23 mouse cellular contexts compared by ENCODE assay signal in genomic region chr5:123362911-123363310, GRCm38 (mm10). TPM values are rescaled to one million over a fixed set of nuclear protein-coding genes. Genes with fewer than 3 reads are reported as not detected.
DNase-seq lines count a peak whose midpoint lies in the region; ATAC-seq and TF ChIP-seq lines count a peak whose summit lies in the region.
"Had no signal": no experiment of that assay in that cellular context is flagged by ENCODE, and none has a peak within 500 bp of the region (broad histone marks: within the 10 kb centered on the region; RNA-seq: fewer than 3 reads in every experiment).

No protein-coding gene starts in this region.

- no peaks in the 10 kb centered on the region for H3K9me3 ChIP-seq in stomach, postnatal 0 days (ENCODE audit: control insufficient read depth, low read length)
- no peaks in the 10 kb centered on the region for H3K9me3 ChIP-seq in midbrain, embryonic 14.5 days (ENCODE audit: control insufficient read depth, low read length)
- H3K9me3 ChIP-seq: embryonic facial prominence, embryonic 13.5 days; forebrain, embryonic 10.5 days; forebrain, embryonic 15.5 days; hindbrain, embryonic 15.5 days; limb, embryonic 13.5 days; liver, embryonic 15.5 days; lung, embryonic 15.5 days; midbrain, embryonic 13.5 days had no signal

- H3K36me3 ChIP-seq in heart, adult 2 months (ENCODE audit: control insufficient read depth, insufficient read depth, low read length), result peaks cover 6% of the 10 kb centered on the region
- H3K36me3 ChIP-seq in kidney, adult 2 months (ENCODE audit: control insufficient read depth, insufficient read depth, low read length), result no peaks in the 10 kb centered on the region; the same call in 1 of the 2 replicates
- peaks cover 8% of the 10 kb centered on the region; the same call in 1 of the 2 replicates for H3K36me3 ChIP-seq in stomach, postnatal 0 days (ENCODE audit: control insufficient read depth, insufficient read depth, low read length)
- peaks cover 94% of the 10 kb centered on the region for H3K36me3 ChIP-seq in midbrain, embryonic 14.5 days (ENCODE audit: control insufficient read depth, insufficient read depth, low read length)

- ATAC-seq in stomach, postnatal 0 days (ENCODE audit: low FRiP score, low TSS enrichment), result no peak
- ATAC-seq in midbrain, embryonic 14.5 days (ENCODE audit: low FRiP score, low TSS enrichment), result no peak
- ATAC-seq: forebrain, embryonic 15.5 days; midbrain, embryonic 13.5 days had no signal

- 73% methylated on average over 4 of the region's 4 CpGs for WGBS in heart, adult 2 months
- 64% methylated on average over 4 of the region's 4 CpGs for WGBS in kidney, adult 2 months
- WGBS in lung, adult 2 months, result 76% methylated on average over 4 of the region's 4 CpGs
- WGBS in stomach, postnatal 0 days, result 85% methylated on average over 4 of the region's 4 CpGs
- 84% methylated on average over 4 of the region's 4 CpGs for WGBS in midbrain, embryonic 14.5 days

- no peak overlapping the region for H3K9ac ChIP-seq in heart, adult 2 months (ENCODE audit: low read depth, low read length)
- H3K9ac ChIP-seq in stomach, postnatal 0 days (ENCODE audit: low read length), result no peak overlapping the region
- H3K9ac ChIP-seq in midbrain, embryonic 14.5 days (replicated peaks; ENCODE audit: low read length), result no peak overlapping the region
- H3K9ac ChIP-seq: embryonic facial prominence, embryonic 13.5 days; forebrain, embryonic 15.5 days; hindbrain, embryonic 15.5 days; limb, embryonic 13.5 days; liver, embryonic 15.5 days; lung, embryonic 15.5 days; midbrain, embryonic 13.5 days had no signal

- H3K27ac ChIP-seq in heart, adult 2 months, result peak overlapping the region; percentile 40
- H3K27ac ChIP-seq in kidney, adult 2 months (ENCODE audit: insufficient read depth, low read depth, low read length), result 0 out of 2 replicates have a peak overlapping the region, but pooled peaks have one; percentile 76
- H3K27ac ChIP-seq in stomach, postnatal 0 days (replicated peaks), result no peak overlapping the region
- no peak overlapping the region for H3K27ac ChIP-seq in midbrain, embryonic 14.5 days (replicated peaks; ENCODE audit: low read depth, low read length)
- H3K27ac ChIP-seq: embryonic facial prominence, embryonic 13.5 days; forebrain, embryonic 10.5 days; forebrain, embryonic 15.5 days; hindbrain, embryonic 15.5 days; left cerebral cortex, adult 2 months; limb, embryonic 13.5 days; liver, embryonic 15.5 days; lung, embryonic 15.5 days; macrophage; midbrain, embryonic 13.5 days had no signal

- H3K27me3 ChIP-seq in heart, adult 2 months (ENCODE audit: control insufficient read depth, insufficient read depth, low read length), result no peaks in the 10 kb centered on the region
- no peaks in the 10 kb centered on the region for H3K27me3 ChIP-seq in kidney, adult 2 months (replicated peaks; ENCODE audit: control insufficient read depth, insufficient read depth, low read length)
- no peaks in the 10 kb centered on the region for H3K27me3 ChIP-seq in stomach, postnatal 0 days (ENCODE audit: control insufficient read depth, insufficient read depth, low read length)
- H3K27me3 ChIP-seq in midbrain, embryonic 14.5 days (ENCODE audit: control insufficient read depth, insufficient read depth, low read length), result no peaks in the 10 kb centered on the region
- H3K27me3 ChIP-seq: embryonic facial prominence, embryonic 13.5 days; forebrain, embryonic 15.5 days; hindbrain, embryonic 15.5 days; limb, embryonic 13.5 days; liver, embryonic 15.5 days; lung, embryonic 15.5 days; midbrain, embryonic 13.5 days had no signal

- H3K4me3 ChIP-seq in heart, adult 2 months, result no peak overlapping the region
- H3K4me3 ChIP-seq in kidney, adult 2 months (ENCODE audit: insufficient read depth, low read depth, low read length), result no peak overlapping the region
- no peak overlapping the region for H3K4me3 ChIP-seq in lung, adult 2 months (replicated peaks; ENCODE audit: extremely low read depth, low read depth, low read length)
- H3K4me3 ChIP-seq in stomach, postnatal 0 days (ENCODE audit: low read depth, low read length), result no peak overlapping the region
- H3K4me3 ChIP-seq in midbrain, embryonic 14.5 days (replicated peaks; ENCODE audit: low read depth, low read length), result no peak overlapping the region
- H3K4me3 ChIP-seq: embryonic facial prominence, embryonic 13.5 days; forebrain, embryonic 10.5 days; forebrain, embryonic 15.5 days; hindbrain, embryonic 15.5 days; left cerebral cortex, adult 2 months; limb, embryonic 13.5 days; liver, embryonic 15.5 days; lung, embryonic 15.5 days; midbrain, embryonic 13.5 days had no signal

- intact Hi-C loops in heart, adult 2 months (cut with DNase I), result loop anchor here (5.0 kb wide), 1 partner anchor 76 kb away; no protein-coding TSS in a partner anchor
- intact Hi-C loops in heart, postnatal 14 days (cut with DNase I), result no loop called here

- no peak overlapping the region for H3K4me2 ChIP-seq in stomach, postnatal 0 days (replicated peaks; ENCODE audit: low read depth)
- H3K4me2 ChIP-seq in midbrain, embryonic 14.5 days (ENCODE audit: low read length), result no peak overlapping the region
- H3K4me2 ChIP-seq: embryonic facial prominence, embryonic 13.5 days; forebrain, embryonic 15.5 days; hindbrain, embryonic 15.5 days; limb, embryonic 13.5 days; liver, embryonic 15.5 days; lung, embryonic 15.5 days; midbrain, embryonic 13.5 days had no signal

- H3K79me2 ChIP-seq in heart, adult 2 months (replicated peaks; ENCODE audit: control insufficient read depth, insufficient read depth, low read length), result no peaks in the 10 kb centered on the region

- DNase-seq in heart, adult 2 months, result peak in 1 of 2 experiments; percentile 21
- no peak for DNase-seq in heart, postnatal 14 days
- DNase-seq in kidney, adult 2 months, result peak; percentile 49
- DNase-seq in kidney, postnatal 4 days, result no peak
- DNase-seq in lung, adult 2 months, result no peak
- DNase-seq in lung, postnatal 36 days, result no peak
- DNase-seq in stomach, postnatal 0 days (ENCODE audit: low spot score), result no peak
- no peak for DNase-seq in midbrain, embryonic 14.5 days
- DNase-seq: B cell, adult 2 months; cerebellum, adult 11 months; cerebellum, postnatal 10 days; layer of hippocampus, adult 9-11 months; thymus, postnatal 14 days had no signal

- H3K4me1 ChIP-seq in heart, adult 2 months (ENCODE audit: control insufficient read depth, insufficient read depth, low read length), result peaks cover 14% of the 10 kb centered on the region
- peaks cover 47% of the 10 kb centered on the region for H3K4me1 ChIP-seq in kidney, adult 2 months (ENCODE audit: control insufficient read depth, insufficient read depth, low read length)
- H3K4me1 ChIP-seq in lung, adult 2 months (ENCODE audit: control insufficient read depth, insufficient read depth, low read length), result peaks cover 8% of the 10 kb centered on the region
- H3K4me1 ChIP-seq in stomach, postnatal 0 days (replicated peaks; ENCODE audit: control insufficient read depth, insufficient read depth), result no peaks in the 10 kb centered on the region
- no peaks in the 10 kb centered on the region for H3K4me1 ChIP-seq in midbrain, embryonic 14.5 days (ENCODE audit: control insufficient read depth, insufficient read depth, low read length)
- H3K4me1 ChIP-seq: forebrain, embryonic 10.5 days; forebrain, embryonic 15.5 days; hindbrain, embryonic 15.5 days; limb, embryonic 13.5 days; liver, embryonic 15.5 days; midbrain, embryonic 13.5 days had no signal

- no peak for TF ChIP-seq POLR2A in heart, adult 2 months (IDR thresholded peaks at IDR 0.05; ENCODE audit: insufficient read depth, low read depth, low read length)
- no peak for TF ChIP-seq POLR2A in kidney, adult 2 months (IDR thresholded peaks at IDR 0.05; ENCODE audit: low read depth, low read length)
- no peak for TF ChIP-seq POLR2A in lung, adult 2 months (IDR thresholded peaks at IDR 0.05; ENCODE audit: borderline replicate concordance, extremely low read depth, low read depth, low read length)

- TF ChIP-seq CTCF in heart, adult 2 months (IDR thresholded peaks at IDR 0.05), result peak; percentile 44
- TF ChIP-seq CTCF in kidney, adult 2 months (conservative IDR thresholded peaks at IDR 0.05; ENCODE audit: insufficient read depth, insufficient read length, low read depth, low read length), result no peak; the same call in 1 of the 2 replicates
- peak; percentile 30; the same call in 1 of the 2 replicates for TF ChIP-seq CTCF in lung, adult 2 months (IDR thresholded peaks at IDR 0.05; ENCODE audit: insufficient read depth, low read length)
- TF ChIP-seq CTCF in stomach, postnatal 0 days (IDR thresholded peaks at IDR 0.05; ENCODE audit: low read depth), result peak; percentile 26; the same call in 1 of the 2 replicates

- TF ChIP-seq EP300 in heart, adult 2 months (IDR thresholded peaks at IDR 0.05; ENCODE audit: insufficient read depth, low read depth, low read length), result no peak
- no peak for TF ChIP-seq EP300 in stomach, postnatal 0 days (optimal IDR thresholded peaks at IDR 0.05)

RNA-seq across cellular contexts. Expression of gene Bcl7a, which starts 19.3 kb away (rescaled TPM):
- 10 to 100 TPM in 1 of 2 experiments, 1 to 10 TPM in 1; 9.2 to 10.3 TPM for total RNA-seq in heart, adult 2 months (2021)
- 6.3 and 8.3 TPM in 2 replicates for polyA plus RNA-seq in heart, adult 2 months (2012; rRNA removed)
- total RNA-seq in heart, postnatal 14 days (2021), result 1 to 10 TPM; 9.1 to 9.5 TPM
- polyA plus RNA-seq in kidney, adult 2 months (2012; rRNA removed), result 23.4 and 25.4 TPM in 2 replicates
- polyA plus RNA-seq in lung, adult 2 months (2012; rRNA removed), result 9.4 and 11.9 TPM in 2 replicates
- polyA plus RNA-seq in stomach, postnatal 0 days (2015; fragmentation: Nextera tagmentation; extraction: Ambion mirVana), result 5.9 and 6.4 TPM in 2 replicates
- polyA plus RNA-seq in midbrain, embryonic 14.5 days (2014; fragmentation: Nextera tagmentation; extraction: Ambion mirVana), result 42.4 and 44.0 TPM in 2 replicates

RNA-seq across cellular contexts. Expression of gene Mlxip, which starts 31.7 kb away (rescaled TPM):
- total RNA-seq in heart, adult 2 months (2021), result 10 to 100 TPM; 27.8 to 27.9 TPM
- 34.3 and 45.4 TPM in 2 replicates for polyA plus RNA-seq in heart, adult 2 months (2012; rRNA removed)
- total RNA-seq in heart, postnatal 14 days (2021), result 10 to 100 TPM; 29.0 to 29.9 TPM
- 20.4 TPM in 2 replicates for polyA plus RNA-seq in kidney, adult 2 months (2012; rRNA removed)
- 61.2 and 75.4 TPM in 2 replicates for polyA plus RNA-seq in lung, adult 2 months (2012; rRNA removed)
- polyA plus RNA-seq in stomach, postnatal 0 days (2015; fragmentation: Nextera tagmentation; extraction: Ambion mirVana), result 10.5 and 13.2 TPM in 2 replicates
- 18.7 and 23.0 TPM in 2 replicates for polyA plus RNA-seq in midbrain, embryonic 14.5 days (2014; fragmentation: Nextera tagmentation; extraction: Ambion mirVana)

Comparison
In these comparisons a context has a peak if more than half of its experiments do, and no peak if none do; other contexts are left out.
1. H3K27ac ChIP-seq: peak in heart, adult 2 months (single experiment) and kidney, adult 2 months (single experiment); none in stomach, postnatal 0 days (single experiment) and midbrain, embryonic 14.5 days (single experiment).